ENCODE assay signal across 8 mouse cellular contexts in the genomic region with DNA sequence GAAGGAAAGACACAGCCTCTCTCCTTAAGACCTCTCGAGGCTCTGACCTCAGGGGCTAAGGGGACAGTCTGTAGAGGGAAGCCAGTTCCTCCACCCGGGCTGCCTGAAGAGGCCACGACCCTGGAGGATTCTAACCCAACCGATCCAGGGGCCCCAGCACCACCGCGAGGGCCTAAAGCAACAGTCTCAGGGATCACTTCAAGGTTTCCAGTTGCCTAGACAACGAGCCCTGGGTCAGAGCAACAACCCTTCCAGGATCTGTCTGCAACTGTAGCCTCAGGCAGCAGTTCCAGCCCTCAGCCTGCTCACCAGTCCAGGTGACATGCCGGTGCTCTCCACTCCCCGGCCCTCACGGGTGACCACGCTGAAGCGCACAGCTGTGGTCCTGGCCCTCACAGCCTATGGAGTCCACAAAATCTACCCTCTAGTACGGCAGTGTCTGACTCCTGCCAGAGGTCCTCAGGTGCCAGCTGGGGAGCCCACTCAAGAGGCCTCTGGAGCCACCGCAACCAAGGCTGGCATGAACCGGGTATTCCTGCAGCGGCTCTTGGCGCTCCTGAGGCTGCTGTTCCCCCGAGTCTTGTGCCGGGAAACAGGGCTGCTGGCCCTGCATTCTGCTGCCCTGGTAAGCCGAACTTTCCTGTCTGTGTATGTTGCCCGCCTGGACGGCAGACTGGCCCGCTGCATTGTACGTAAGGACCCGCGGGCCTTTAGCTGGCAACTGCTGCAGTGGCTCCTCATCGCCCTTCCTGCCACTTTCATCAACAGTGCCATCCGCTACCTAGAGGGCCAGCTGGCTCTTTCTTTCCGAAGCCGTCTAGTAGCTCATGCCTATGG. TPM values are rescaled to one million over a fixed set of nuclear protein-coding genes. Genes with fewer than 3 reads are reported as not detected.
DNase-seq lines count a peak whose midpoint lies in the region; ATAC-seq and TF ChIP-seq lines count a peak whose summit lies in the region.

No protein-coding gene starts in this region.

- no peak for TF ChIP-seq RAD21 in MEL (IDR thresholded peaks at IDR 0.05; ENCODE audit: low read depth, low read length)

- intact Hi-C loops in heart, adult 2 months (cut with DNase I) = loop anchor here (2.0 to 10.0 kb wide), 3 partner anchors 44 to 238 kb away; a partner anchor contains a TSS

- TF ChIP-seq POLR2A in heart, adult 2 months (IDR thresholded peaks at IDR 0.05; ENCODE audit: insufficient read depth, low read depth, low read length) = peak; percentile 72; the same call in 1 of the 2 replicates
- TF ChIP-seq POLR2A in MEL (IDR thresholded peaks at IDR 0.05; ENCODE audit: control insufficient read depth in 1 of 2, insufficient read depth in 1 of 2, low read depth in 1 of 2, low read length in 2 of 2, poor library complexity in 1 of 2) = peak in 1 of 2 experiments; percentile 21; a peak in 1 of 4 replicates
- no peak for TF ChIP-seq POLR2A in limb, embryonic 14.5 days (IDR thresholded peaks at IDR 0.05; ENCODE audit: borderline replicate concordance, extremely low read depth, insufficient read depth, insufficient read length)

- H3K79me2 ChIP-seq in heart, adult 2 months (replicated peaks; ENCODE audit: control insufficient read depth, insufficient read depth, low read length) = no peaks in the 10 kb centered on the region
- peaks cover 30% of the 10 kb centered on the region for H3K79me2 ChIP-seq in MEL (ENCODE audit: control insufficient read depth, insufficient read depth, low read length, poor library complexity)

- H3K27me3 ChIP-seq in heart, adult 2 months (ENCODE audit: control insufficient read depth, insufficient read depth, low read length) = no peaks in the 10 kb centered on the region
- no peaks in the 10 kb centered on the region for H3K27me3 ChIP-seq in MEL (ENCODE audit: control insufficient read depth in 1 of 2, insufficient read depth in 2 of 2, low read length in 2 of 2)
- no peaks in the 10 kb centered on the region; the same call in 1 of the 2 replicates for H3K27me3 ChIP-seq in embryonic facial prominence, embryonic 11.5 days (ENCODE audit: control insufficient read depth, insufficient read depth, low read length)
- no peaks in the 10 kb centered on the region for H3K27me3 ChIP-seq in heart, embryonic 15.5 days
- no peaks in the 10 kb centered on the region for H3K27me3 ChIP-seq in limb, embryonic 14.5 days (ENCODE audit: control insufficient read depth, insufficient read depth, low read length)
- no peaks in the 10 kb centered on the region for H3K27me3 ChIP-seq in midbrain, postnatal 0 days (ENCODE audit: insufficient read depth, low read length)

- peaks cover 14% of the 10 kb centered on the region for H3K4me1 ChIP-seq in heart, adult 2 months (ENCODE audit: control insufficient read depth, insufficient read depth, low read length)
- peaks cover 4 to 25% of the 10 kb centered on the region in 2 experiments for H3K4me1 ChIP-seq in MEL (ENCODE audit: control insufficient read depth in 1 of 2, insufficient read depth in 2 of 2, low read length in 2 of 2)
- no peaks in the 10 kb centered on the region for H3K4me1 ChIP-seq in embryonic facial prominence, embryonic 11.5 days (ENCODE audit: control insufficient read depth, insufficient read depth, low read length)
- peaks cover 37% of the 10 kb centered on the region for H3K4me1 ChIP-seq in heart, embryonic 15.5 days (replicated peaks)
- H3K4me1 ChIP-seq in limb, embryonic 14.5 days (ENCODE audit: control insufficient read depth, insufficient read depth, low read length) = peaks cover 20% of the 10 kb centered on the region
- H3K4me1 ChIP-seq in midbrain, postnatal 0 days (ENCODE audit: insufficient read depth, low read length) = 0 out of 2 replicates have a peak, but pooled peaks cover 5% of the 10 kb centered on the region

- H3K9me3 ChIP-seq in MEL (replicated peaks; ENCODE audit: insufficient read depth, low read length) = no peaks in the 10 kb centered on the region
- H3K9me3 ChIP-seq in embryonic facial prominence, embryonic 11.5 days (replicated peaks; ENCODE audit: control insufficient read depth, low read length) = no peaks in the 10 kb centered on the region
- no peaks in the 10 kb centered on the region for H3K9me3 ChIP-seq in heart, embryonic 15.5 days (replicated peaks)
- H3K9me3 ChIP-seq in limb, embryonic 14.5 days (ENCODE audit: control insufficient read depth, low read length) = no peaks in the 10 kb centered on the region
- no peaks in the 10 kb centered on the region for H3K9me3 ChIP-seq in midbrain, postnatal 0 days (ENCODE audit: low read length)

- TF ChIP-seq CTCF in heart, adult 2 months (IDR thresholded peaks at IDR 0.05) = no peak
- no peak for TF ChIP-seq CTCF in MEL (IDR thresholded peaks at IDR 0.05 in 2 of 3, conservative IDR thresholded peaks at IDR 0.05 in 1 of 3; ENCODE audit: control insufficient read depth in 1 of 3, insufficient read depth in 1 of 3, low read depth in 2 of 3, low read length in 3 of 3, poor library complexity in 1 of 3, severe bottlenecking in 1 of 3)
- TF ChIP-seq CTCF in midbrain, postnatal 0 days (IDR thresholded peaks at IDR 0.05) = no peak

- H3K4me3 ChIP-seq in heart, adult 2 months = peak overlapping the region; percentile 63
- H3K4me3 ChIP-seq in MEL (ENCODE audit: control insufficient read depth in 1 of 2, insufficient read depth in 1 of 2, low read depth in 2 of 2, low read length in 2 of 2) = peak overlapping the region; percentile 55 to 83
- peak overlapping the region; percentile 52 for H3K4me3 ChIP-seq in embryonic facial prominence, embryonic 11.5 days (ENCODE audit: low read depth, low read length)
- peak overlapping the region; percentile 59 for H3K4me3 ChIP-seq in heart, embryonic 15.5 days
- peak overlapping the region; percentile 51 for H3K4me3 ChIP-seq in limb, embryonic 14.5 days (replicated peaks; ENCODE audit: low read length)
- H3K4me3 ChIP-seq in midbrain, postnatal 0 days (ENCODE audit: low read depth, low read length) = peak overlapping the region; percentile 45

- TF ChIP-seq EP300 in heart, adult 2 months (IDR thresholded peaks at IDR 0.05; ENCODE audit: insufficient read depth, low read depth, low read length) = no peak
- no peak for TF ChIP-seq EP300 in MEL (IDR thresholded peaks at IDR 0.05; ENCODE audit: low read depth in 1 of 2, low read length in 2 of 2)

- WGBS in heart, adult 2 months = 25% methylated on average over 30 of the region's 30 CpGs
- WGBS in embryonic facial prominence, embryonic 11.5 days = 33% methylated on average over 30 of the region's 30 CpGs
- 32% methylated on average over 30 of the region's 30 CpGs for WGBS in heart, embryonic 15.5 days
- whole genome bisulfite sequencing in limb, embryonic 14.5 days = 35% methylated on average over 29 of the region's 30 CpGs
- WGBS in midbrain, postnatal 0 days = 29% methylated on average over 29 of the region's 30 CpGs

- H3K27ac ChIP-seq in heart, adult 2 months = peak overlapping the region; percentile 92
- peak overlapping the region; percentile 85 for H3K27ac ChIP-seq in MEL (ENCODE audit: control insufficient read depth, low read depth, low read length)
- H3K27ac ChIP-seq in embryonic facial prominence, embryonic 11.5 days (replicated peaks; ENCODE audit: low read depth, low read length) = peak overlapping the region; percentile 56; the same call in 1 of the 2 replicates
- H3K27ac ChIP-seq in heart, embryonic 15.5 days = peak overlapping the region; percentile 87
- peak overlapping the region; percentile 78 for H3K27ac ChIP-seq in limb, embryonic 14.5 days (replicated peaks; ENCODE audit: low read depth, low read length)
- peak overlapping the region; percentile 63 for H3K27ac ChIP-seq in midbrain, postnatal 0 days (ENCODE audit: low read depth, low read length)

- peaks cover 10% of the 10 kb centered on the region for H3K36me3 ChIP-seq in heart, adult 2 months (ENCODE audit: control insufficient read depth, insufficient read depth, low read length)
- H3K36me3 ChIP-seq in MEL (ENCODE audit: control insufficient read depth in 1 of 2, insufficient read depth in 2 of 2, low read length in 2 of 2) = peaks cover 3 to 24% of the 10 kb centered on the region in 2 experiments
- no peaks in the 10 kb centered on the region for H3K36me3 ChIP-seq in embryonic facial prominence, embryonic 11.5 days (replicated peaks; ENCODE audit: control insufficient read depth, insufficient read depth, low read depth, low read length)
- peaks cover 6% of the 10 kb centered on the region; the same call in 1 of the 2 replicates for H3K36me3 ChIP-seq in heart, embryonic 15.5 days
- H3K36me3 ChIP-seq in limb, embryonic 14.5 days (ENCODE audit: control insufficient read depth, insufficient read depth, low read length) = peaks cover 4% of the 10 kb centered on the region; the same call in 1 of the 2 replicates
- no peaks in the 10 kb centered on the region for H3K36me3 ChIP-seq in midbrain, postnatal 0 days (ENCODE audit: insufficient read depth, low read length)

- peak overlapping the region; percentile 59 for H3K4me2 ChIP-seq in embryonic facial prominence, embryonic 11.5 days (ENCODE audit: low read depth, low read length)
- H3K4me2 ChIP-seq in heart, embryonic 15.5 days = peak overlapping the region; percentile 73
- H3K4me2 ChIP-seq in limb, embryonic 14.5 days (replicated peaks; ENCODE audit: low read depth, low read length, severe bottlenecking) = peak overlapping the region; percentile 60
- peak overlapping the region; percentile 58 for H3K4me2 ChIP-seq in midbrain, postnatal 0 days (ENCODE audit: low read depth, low read length, poor library complexity, severe bottlenecking)

- ATAC-seq in embryonic facial prominence, embryonic 11.5 days (replicated peaks; ENCODE audit: insufficient number of reproducible peaks, low FRiP score, low TSS enrichment, low read depth) = no peak; the same call in 1 of the 2 replicates
- peak; percentile 8 for ATAC-seq in heart, embryonic 15.5 days (replicated peaks; ENCODE audit: insufficient number of reproducible peaks, insufficient read depth, low FRiP score, low read depth)
- ATAC-seq in limb, embryonic 14.5 days (ENCODE audit: low FRiP score, low read depth) = 0 out of 2 replicates have a peak, but pooled peaks have one; percentile 11
- ATAC-seq in midbrain, postnatal 0 days (ENCODE audit: low FRiP score) = peak; percentile 55
- no peak for ATAC-seq in granulocyte monocyte progenitor cell, adult 5-6 weeks (replicated peaks; ENCODE audit: poor library complexity, severe bottlenecking)

- DNase-seq in heart, adult 2 months = peak in 1 of 2 experiments; percentile 35
- DNase-seq in heart, postnatal 4 days = no peak
- peak; percentile 45 for DNase-seq in MEL (ENCODE audit: low read depth, low spot score)
- DNase-seq in embryonic facial prominence, embryonic 11.5 days (ENCODE audit: low spot score) = no peak
- no peak for DNase-seq in limb, embryonic 14.5 days (ENCODE audit: low spot score)
- no peak for DNase-seq in midbrain, postnatal 0 days (ENCODE audit: low spot score)

- H3K9ac ChIP-seq in heart, adult 2 months (ENCODE audit: low read depth, low read length) = peak overlapping the region; percentile 95
- peak overlapping the region; percentile 89 for H3K9ac ChIP-seq in MEL (ENCODE audit: control insufficient read depth, low read depth, low read length, poor library complexity, severe bottlenecking)
- H3K9ac ChIP-seq in embryonic facial prominence, embryonic 11.5 days (replicated peaks; ENCODE audit: low read length) = peak overlapping the region; percentile 33
- H3K9ac ChIP-seq in heart, embryonic 15.5 days = peak overlapping the region; percentile 56
- H3K9ac ChIP-seq in limb, embryonic 14.5 days (ENCODE audit: low read depth, low read length, severe bottlenecking) = peak overlapping the region; percentile 50
- H3K9ac ChIP-seq in midbrain, postnatal 0 days (replicated peaks; ENCODE audit: low read length, poor library complexity, severe bottlenecking) = peak overlapping the region; percentile 54

RNA-seq across cellular contexts. Expression of a gene that starts 0.5 kb away (rescaled TPM):
- 10 to 100 TPM; 25.4 to 29.7 TPM for total RNA-seq in heart, adult 2 months (2021)
- 32.9 and 35.3 TPM in 2 replicates for polyA plus RNA-seq in heart, adult 2 months (2012; rRNA removed)
- total RNA-seq in heart, postnatal 4 days (2021) = 10 to 100 TPM; 20.4 to 20.7 TPM
- total RNA-seq in MEL (2012; rRNA removed) = 4.8 and 5.4 TPM in 2 replicates
- 10 to 100 TPM in 1 of 2 experiments, not detected in 1; 17.3 TPM for polyA plus RNA-seq in MEL (2012; ENCODE audit: insufficient read depth in 1 of 2, insufficient read length in 2 of 2, low read depth in 1 of 2, low replicate concordance in 2 of 2, missing spikeins in 1 of 2)
- 8.0 and 8.3 TPM in 2 replicates for polyA plus RNA-seq in embryonic facial prominence, embryonic 11.5 days (2014; fragmentation: Nextera tagmentation; extraction: Ambion mirVana)
- 13.1 and 17.4 TPM in 2 replicates for polyA plus RNA-seq in heart, embryonic 15.5 days (2015; fragmentation: Nextera tagmentation; extraction: Ambion mirVana)
- polyA plus RNA-seq in limb, embryonic 14.5 days (2012; rRNA removed) = 20.2 and 25.3 TPM in 2 replicates
- 15.2 and 16.8 TPM in 2 replicates for polyA plus RNA-seq in limb, embryonic 14.5 days (2014; fragmentation: Nextera tagmentation; extraction: Ambion mirVana)
- 16.7 and 19.2 TPM in 2 replicates for total RNA-seq in midbrain, postnatal 0 days (2014; rRNA removed)
- polyA plus RNA-seq in midbrain, postnatal 0 days (2015; fragmentation: Nextera tagmentation; extraction: Ambion mirVana) = 7.9 and 9.0 TPM in 2 replicates
- 61.0 and 61.6 TPM in 2 replicates for total RNA-seq in granulocyte monocyte progenitor cell, adult 5-6 weeks (2014; fragmentation: Nextera tagmentation)
- 19.5 and 26.1 TPM in 2 replicates for total RNA-seq in granulocyte monocyte progenitor cell, adult 5-6 weeks (2017)

RNA-seq across cellular contexts. Expression of a gene that starts 1.0 kb away (rescaled TPM):
- total RNA-seq in heart, adult 2 months (2021) = 10 to 100 TPM; 71.8 to 79.5 TPM
- polyA plus RNA-seq in heart, adult 2 months (2012; rRNA removed) = 43.1 and 70.9 TPM in 2 replicates
- 10 to 100 TPM; 94.0 to 99.8 TPM for total RNA-seq in heart, postnatal 4 days (2021)
- 156 and 164 TPM in 2 replicates for total RNA-seq in MEL (2012; rRNA removed)
- polyA plus RNA-seq in MEL (2012; ENCODE audit: insufficient read depth in 1 of 2, insufficient read length in 2 of 2, low read depth in 1 of 2, low replicate concordance in 2 of 2, missing spikeins in 1 of 2) = 100 to 1,000 TPM in 1 of 2 experiments, not detected in 1; 214 TPM
- 159 and 172 TPM in 2 replicates for polyA plus RNA-seq in embryonic facial prominence, embryonic 11.5 days (2014; fragmentation: Nextera tagmentation; extraction: Ambion mirVana)
- 163 and 175 TPM in 2 replicates for polyA plus RNA-seq in heart, embryonic 15.5 days (2015; fragmentation: Nextera tagmentation; extraction: Ambion mirVana)
- polyA plus RNA-seq in limb, embryonic 14.5 days (2012; rRNA removed) = 82.5 and 97.4 TPM in 2 replicates
- polyA plus RNA-seq in limb, embryonic 14.5 days (2014; fragmentation: Nextera tagmentation; extraction: Ambion mirVana) = 235 and 239 TPM in 2 replicates
- 48.7 and 58.1 TPM in 2 replicates for total RNA-seq in midbrain, postnatal 0 days (2014; rRNA removed)
- polyA plus RNA-seq in midbrain, postnatal 0 days (2015; fragmentation: Nextera tagmentation; extraction: Ambion mirVana) = 133 and 134 TPM in 2 replicates
- 127 and 157 TPM in 2 replicates for total RNA-seq in granulocyte monocyte progenitor cell, adult 5-6 weeks (2014; fragmentation: Nextera tagmentation)
- total RNA-seq in granulocyte monocyte progenitor cell, adult 5-6 weeks (2017) = 255 and 292 TPM in 2 replicates

RNA-seq across cellular contexts. Expression of a gene that starts 40.0 kb away (rescaled TPM):
- total RNA-seq in heart, adult 2 months (2021) = 1 to 10 TPM; 1.0 to 2.0 TPM
- polyA plus RNA-seq in heart, adult 2 months (2012; rRNA removed) = 4.5 and 4.7 TPM in 2 replicates
- total RNA-seq in heart, postnatal 4 days (2021) = under 1 TPM; 0.54 to 0.67 TPM
- total RNA-seq in MEL (2012; rRNA removed) = not detected in 2 replicates
- polyA plus RNA-seq in MEL (2012; ENCODE audit: insufficient read depth in 1 of 2, insufficient read length in 2 of 2, low read depth in 1 of 2, low replicate concordance in 2 of 2, missing spikeins in 1 of 2) = under 1 TPM in 1 of 2 experiments, not detected in 1; 0.10 TPM
- polyA plus RNA-seq in embryonic facial prominence, embryonic 11.5 days (2014; fragmentation: Nextera tagmentation; extraction: Ambion mirVana) = 0.08 TPM in 2 replicates
- 0.57 and 0.75 TPM in 2 replicates for polyA plus RNA-seq in heart, embryonic 15.5 days (2015; fragmentation: Nextera tagmentation; extraction: Ambion mirVana)
- 1.9 and 2.7 TPM in 2 replicates for polyA plus RNA-seq in limb, embryonic 14.5 days (2012; rRNA removed)
- polyA plus RNA-seq in limb, embryonic 14.5 days (2014; fragmentation: Nextera tagmentation; extraction: Ambion mirVana) = 0.62 and 0.82 TPM in 2 replicates
- 1.5 and 4.0 TPM in 2 replicates for total RNA-seq in midbrain, postnatal 0 days (2014; rRNA removed)
- 0.58 and 0.61 TPM in 2 replicates for polyA plus RNA-seq in midbrain, postnatal 0 days (2015; fragmentation: Nextera tagmentation; extraction: Ambion mirVana)
- total RNA-seq in granulocyte monocyte progenitor cell, adult 5-6 weeks (2014; fragmentation: Nextera tagmentation) = not detected in 2 replicates
- total RNA-seq in granulocyte monocyte progenitor cell, adult 5-6 weeks (2017) = 0.13 and 0.57 TPM in 2 replicates

RNA-seq across cellular contexts. Expression of a gene that starts 44.0 kb away (rescaled TPM):
- 100 to 1,000 TPM; 155 to 179 TPM for total RNA-seq in heart, adult 2 months (2021)
- 155 and 205 TPM in 2 replicates for polyA plus RNA-seq in heart, adult 2 months (2012; rRNA removed)
- 100 to 1,000 TPM; 120 TPM for total RNA-seq in heart, postnatal 4 days (2021)
- 4.9 and 5.4 TPM in 2 replicates for total RNA-seq in MEL (2012; rRNA removed)
- polyA plus RNA-seq in MEL (2012; ENCODE audit: insufficient read depth in 1 of 2, insufficient read length in 2 of 2, low read depth in 1 of 2, low replicate concordance in 2 of 2, missing spikeins in 1 of 2) = 10 to 100 TPM in 1 of 2 experiments, not detected in 1; 11.9 TPM
- polyA plus RNA-seq in embryonic facial prominence, embryonic 11.5 days (2014; fragmentation: Nextera tagmentation; extraction: Ambion mirVana) = 6.1 TPM in 2 replicates
- 7.5 and 8.1 TPM in 2 replicates for polyA plus RNA-seq in heart, embryonic 15.5 days (2015; fragmentation: Nextera tagmentation; extraction: Ambion mirVana)
- polyA plus RNA-seq in limb, embryonic 14.5 days (2012; rRNA removed) = 71.9 and 98.9 TPM in 2 replicates
- polyA plus RNA-seq in limb, embryonic 14.5 days (2014; fragmentation: Nextera tagmentation; extraction: Ambion mirVana) = 11.9 and 12.5 TPM in 2 replicates
- total RNA-seq in midbrain, postnatal 0 days (2014; rRNA removed) = 49.5 and 69.4 TPM in 2 replicates
- 6.0 and 6.6 TPM in 2 replicates for polyA plus RNA-seq in midbrain, postnatal 0 days (2015; fragmentation: Nextera tagmentation; extraction: Ambion mirVana)
- 1.1 TPM in 1 of 2 replicates, not detected in the other for total RNA-seq in granulocyte monocyte progenitor cell, adult 5-6 weeks (2014; fragmentation: Nextera tagmentation)
- not detected in 2 replicates for total RNA-seq in granulocyte monocyte progenitor cell, adult 5-6 weeks (2017)

RNA-seq across cellular contexts. Expression of a gene that starts 57.0 kb away (rescaled TPM):
- total RNA-seq in heart, adult 2 months (2021) = 1 to 10 TPM; 6.5 to 8.0 TPM
- polyA plus RNA-seq in heart, adult 2 months (2012; rRNA removed) = 15.8 and 20.4 TPM in 2 replicates
- total RNA-seq in heart, postnatal 4 days (2021) = 10 to 100 TPM; 10.4 to 12.7 TPM
- not detected in 2 replicates for total RNA-seq in MEL (2012; rRNA removed)
- polyA plus RNA-seq in MEL (2012; ENCODE audit: insufficient read depth in 1 of 2, insufficient read length in 2 of 2, low read depth in 1 of 2, low replicate concordance in 2 of 2, missing spikeins in 1 of 2) = under 1 TPM in 1 of 2 experiments, not detected in 1; 0.11 TPM
- 9.5 and 11.7 TPM in 2 replicates for polyA plus RNA-seq in embryonic facial prominence, embryonic 11.5 days (2014; fragmentation: Nextera tagmentation; extraction: Ambion mirVana)
- polyA plus RNA-seq in heart, embryonic 15.5 days (2015; fragmentation: Nextera tagmentation; extraction: Ambion mirVana) = 8.8 and 13.7 TPM in 2 replicates
- polyA plus RNA-seq in limb, embryonic 14.5 days (2012; rRNA removed) = 27.4 and 34.4 TPM in 2 replicates
- polyA plus RNA-seq in limb, embryonic 14.5 days (2014; fragmentation: Nextera tagmentation; extraction: Ambion mirVana) = 20.9 and 22.7 TPM in 2 replicates
- total RNA-seq in midbrain, postnatal 0 days (2014; rRNA removed) = 89.4 and 136 TPM in 2 replicates
- polyA plus RNA-seq in midbrain, postnatal 0 days (2015; fragmentation: Nextera tagmentation; extraction: Ambion mirVana) = 159 and 172 TPM in 2 replicates
- total RNA-seq in granulocyte monocyte progenitor cell, adult 5-6 weeks (2014; fragmentation: Nextera tagmentation) = 2.5 TPM in 1 of 2 replicates, not detected in the other
- total RNA-seq in granulocyte monocyte progenitor cell, adult 5-6 weeks (2017) = not detected in 2 replicates

Comparison
In these comparisons a context has a peak if more than half of its experiments do, and no peak if none do; other contexts are left out.
1. H3K9ac ChIP-seq: peak in every context shown above with its lines; median percentile 95 in heart, adult 2 months; 89 in MEL; 56 in heart, embryonic 15.5 days; 54 in midbrain, postnatal 0 days; 50 in limb, embryonic 14.5 days; 33 in embryonic facial prominence, embryonic 11.5 days.
2. ATAC-seq: peak in heart, embryonic 15.5 days (single experiment), limb, embryonic 14.5 days (single experiment) and midbrain, postnatal 0 days (single experiment); none in embryonic facial prominence, embryonic 11.5 days (single experiment) and granulocyte monocyte progenitor cell, adult 5-6 weeks (single experiment).
3. Peak in every context shown above with its lines, with median percentiles within 50 percentile points of each other: H3K27ac ChIP-seq, H3K4me3 ChIP-seq and H3K4me2 ChIP-seq.